Mouse (Mus musculus) brain, embryonic 14.5 days (tissue): ENCODE results near the gene Ccdc159.

Source experiments
- CTCF ChIP-seq: fragments of 200-500 bp; IDR thresholded peaks from 2 replicates; pipeline ENCODE4 v1.5.1; 2012; ENCODE audit warnings: inconsistent platforms, mild to moderate bottlenecking, moderate library complexity, borderline replicate concordance; ENCODE audit not compliant: insufficient read depth, insufficient read length; ENCODE audit errors: extremely low read depth
- POLR2A ChIP-seq: fragments of 200-500 bp; IDR thresholded peaks from 2 replicates; pipeline ENCODE4 v1.6.1; 2012; ENCODE audit warnings: mild to moderate bottlenecking, inconsistent platforms, borderline replicate concordance; ENCODE audit not compliant: poor library complexity, insufficient read depth, insufficient read length, severe bottlenecking; ENCODE audit errors: extremely low read depth

GRCm38 (mm10) chr9:21929208-21929607 is 1.9 kb downstream of the Ccdc159 start:
- TF ChIP-seq CTCF (no peak), POLR2A (no peak)
